Mouse (Mus musculus) CH12.LX (cell line): Measurements from ENCODE around the gene Sema3g.

Experiments used
- CHD1 ChIP-seq: IDR thresholded peaks from 2 replicates; pipeline ENCODE4 v1.6.1; 2012; ENCODE audit warnings: low read depth, low read length, improper control_type of control experiment, inconsistent platforms
- CTCF ChIP-seq, 2 experiments: IDR thresholded peaks in 1 of 2; conservative IDR thresholded peaks in 1 of 2; 2 replicates each; pipeline ENCODE4 v1.5.1; 2011 to 2012; ENCODE audit warnings: low read depth in 2 of 2, low read length in 2 of 2, improper control_type of control experiment in 1 of 2, inconsistent platforms in 1 of 2, mild to moderate bottlenecking in 1 of 2, moderate library complexity in 1 of 2
- MAX ChIP-seq: IDR thresholded peaks from 2 replicates; pipeline ENCODE4 v1.6.1; 2011; ENCODE audit warnings: low read length, improper control_type of control experiment
- MYC ChIP-seq: IDR thresholded peaks from 2 replicates; pipeline ENCODE4 v1.6.1; 2011; ENCODE audit warnings: low read depth, mild to moderate bottlenecking, improper control_type of control experiment, low read length
- NRF1 ChIP-seq: IDR thresholded peaks from 2 replicates; pipeline ENCODE4 v1.6.1; 2014; ENCODE audit warnings: low read depth, mild to moderate bottlenecking, inconsistent platforms, low read length, improper control_type of control experiment, moderate library complexity
- POLR2A ChIP-seq: IDR thresholded peaks from 2 replicates; pipeline ENCODE4 v1.6.1; 2011; ENCODE audit warnings: low read depth, mild to moderate bottlenecking, improper control_type of control experiment, low read length
- TBP ChIP-seq: conservative IDR thresholded peaks from 2 replicates; pipeline ENCODE4 v1.6.1; 2011; ENCODE audit warnings: low read depth, low read length, improper control_type of control experiment
- USF1 ChIP-seq: IDR thresholded peaks from 2 replicates; pipeline ENCODE4 v1.6.1; 2014; ENCODE audit warnings: low read depth, mild to moderate bottlenecking, inconsistent platforms, low read length, improper control_type of control experiment
- ZMIZ1 ChIP-seq: IDR thresholded peaks from 2 replicates; pipeline ENCODE4 v1.6.1; 2012; ENCODE audit warnings: low read depth, mild to moderate bottlenecking, inconsistent platforms, low read length, improper control_type of control experiment

- no peak for TF ChIP-seq CTCF (conservative IDR thresholded peaks at IDR 0.05 in 1 of 2, IDR thresholded peaks at IDR 0.05 in 1 of 2; ENCODE audit: low read depth in 2 of 2, low read length in 2 of 2)
- TF ChIP-seq MAX, result no peak
- TF ChIP-seq POLR2A, result no peak
- TF ChIP-seq TBP, result no peak
- TF ChIP-seq NRF1, result no peak
- TF ChIP-seq USF1, result no peak
- no peak for TF ChIP-seq MYC
- TF ChIP-seq CHD1, result no peak
- no peak for TF ChIP-seq ZMIZ1
Measured at GRCm38 (mm10) chr14:31269456-31270100, 51.9 kb downstream of the Sema3g start.
